Mouse (Mus musculus): ENCODE data around the gene Sbpl. TPM values are rescaled to one million over a fixed set of nuclear protein-coding genes. Genes with fewer than 3 reads are reported as not detected.

Gene Sbpl
- not detected in 2 replicates for polyA plus RNA-seq (2014; fragmentation: Nextera tagmentation; extraction: Ambion mirVana)

DNA sequence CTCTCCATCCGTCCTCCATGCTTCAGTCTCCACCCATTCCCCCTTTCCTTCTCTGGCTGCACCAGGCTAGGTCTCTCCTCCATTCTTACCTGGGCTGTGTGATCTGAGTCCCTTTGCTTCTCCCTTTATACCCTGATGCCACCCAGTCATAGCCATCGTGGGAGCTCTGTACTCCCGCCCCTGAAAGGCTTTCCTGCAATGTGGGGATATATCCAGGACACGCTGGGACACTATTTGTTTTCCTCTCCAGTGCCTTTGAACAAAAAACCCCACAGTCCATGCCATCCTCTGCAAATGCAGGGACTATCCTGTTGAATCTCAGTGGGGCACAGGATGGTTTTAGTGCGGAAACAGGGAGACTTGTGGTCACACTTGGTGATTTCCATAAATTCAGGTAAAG, at the start of gene Sbpl:
Gene Sbpl (minus strand): TSS at position 101 of the 400 bp plus-strand sequence.
- Histone ChIP-seq H3K27me3 (ENCODE audit: control insufficient read depth, insufficient read depth, low read length) (no peaks in the 10 kb centered on the region), H3K36me3 (ENCODE audit: control insufficient read depth, insufficient read depth, low read length) (no peaks in the 10 kb centered on the region), H3K9me3 (ENCODE audit: control insufficient read depth, low read length) (no peaks in the 10 kb centered on the region), H3K9ac (ENCODE audit: low read length) (no peak within 1 kb of the TSS), H3K4me2 (ENCODE audit: low read depth, low read length, severe bottlenecking) (no peak within 1 kb of the TSS), H3K4me3 (ENCODE audit: low read depth, low read length) (no peak within 1 kb of the TSS), H3K27ac (ENCODE audit: low read depth, low read length) (no peak within 1 kb of the TSS), H3K4me1 (replicated peaks; ENCODE audit: control insufficient read depth, insufficient read depth, low read length) (no peaks in the 10 kb centered on the region)
- WGBS = 74% methylated on average over 5 of the region's 5 CpGs
- DNase-seq (ENCODE audit: low spot score) (no peak), ATAC-seq (replicated peaks; ENCODE audit: low FRiP score) (no peak)

DNA sequence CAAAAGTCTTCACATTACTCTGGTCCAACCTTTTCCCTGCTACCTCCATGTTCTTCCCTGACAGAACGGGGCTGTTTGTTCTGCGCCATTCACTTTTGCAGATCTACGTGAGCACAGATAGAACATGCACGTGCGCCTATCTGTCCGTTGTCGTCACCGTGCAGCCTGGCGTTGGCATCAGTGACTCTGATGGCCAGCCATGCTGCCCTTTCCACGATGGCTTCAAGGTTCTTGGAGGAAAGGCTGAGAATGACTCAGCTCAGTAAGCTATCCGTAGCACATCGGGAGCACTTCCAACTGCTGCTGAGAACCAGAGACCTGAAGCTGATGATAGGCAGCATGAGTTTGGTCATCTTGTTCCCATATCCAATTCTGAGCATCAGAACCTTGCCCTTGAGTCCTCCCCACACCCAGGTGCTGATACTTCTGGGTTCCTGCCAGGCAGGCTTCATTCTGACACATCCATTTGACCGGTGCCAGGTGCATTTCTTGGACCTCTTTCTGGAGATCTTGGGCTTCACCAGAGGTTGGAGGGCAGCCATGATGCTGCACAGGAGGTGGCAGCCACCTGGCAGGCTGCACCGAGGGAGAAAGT, 49.1 kb upstream of the Sbpl start:
- ATAC-seq (replicated peaks; ENCODE audit: low FRiP score) = no peak
- Histone ChIP-seq H3K4me3 (ENCODE audit: low read depth, low read length) (no peak overlapping the region), H3K4me2 (ENCODE audit: low read depth, low read length, severe bottlenecking) (no peak overlapping the region), H3K27ac (ENCODE audit: low read depth, low read length) (no peak overlapping the region), H3K4me1 (replicated peaks; ENCODE audit: control insufficient read depth, insufficient read depth, low read length) (no peaks in the 10 kb centered on the region), H3K9ac (ENCODE audit: low read length) (no peak overlapping the region), H3K9me3 (ENCODE audit: control insufficient read depth, low read length) (no peaks in the 10 kb centered on the region), H3K27me3 (ENCODE audit: control insufficient read depth, insufficient read depth, low read length) (no peaks in the 10 kb centered on the region), H3K36me3 (ENCODE audit: control insufficient read depth, insufficient read depth, low read length) (no peaks in the 10 kb centered on the region)
- no peak for DNase-seq (ENCODE audit: low spot score)
- WGBS = 92% methylated on average over 14 of the region's 14 CpGs

DNA sequence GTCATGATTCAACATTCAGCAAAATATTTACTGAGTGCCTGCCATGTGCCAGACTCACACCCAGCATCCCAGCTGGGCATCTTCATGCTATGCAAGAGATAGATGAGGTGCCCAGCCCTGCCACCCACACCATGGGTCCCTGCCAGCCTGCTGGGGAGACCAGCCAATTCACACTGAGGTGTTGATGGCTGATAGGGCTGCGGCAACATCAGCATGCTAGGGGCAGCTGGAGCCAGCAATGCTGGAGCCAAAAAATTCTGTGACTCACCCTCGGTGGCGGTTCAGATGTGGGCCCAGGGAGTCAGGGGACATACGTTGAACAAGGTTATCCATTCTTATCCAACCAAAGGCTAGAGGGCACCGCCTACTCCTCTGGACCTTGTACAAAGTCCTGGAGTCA, 45.3 kb upstream of the Sbpl start:
- WGBS = 86% methylated on average over 5 of the region's 5 CpGs
- no peaks in the 10 kb centered on the region for H3K4me1 ChIP-seq (replicated peaks; ENCODE audit: control insufficient read depth, insufficient read depth, low read length)
- ATAC-seq (replicated peaks; ENCODE audit: low FRiP score) = no peak
- H3K9me3 ChIP-seq (ENCODE audit: control insufficient read depth, low read length) = no peaks in the 10 kb centered on the region
- H3K4me2 ChIP-seq (ENCODE audit: low read depth, low read length, severe bottlenecking) = no peak overlapping the region
- H3K27me3 ChIP-seq (ENCODE audit: control insufficient read depth, insufficient read depth, low read length) = no peaks in the 10 kb centered on the region
- H3K27ac ChIP-seq (ENCODE audit: low read depth, low read length) = no peak overlapping the region
- no peak for DNase-seq (ENCODE audit: low spot score)
- no peaks in the 10 kb centered on the region for H3K36me3 ChIP-seq (ENCODE audit: control insufficient read depth, insufficient read depth, low read length)
- no peak overlapping the region for H3K4me3 ChIP-seq (ENCODE audit: low read depth, low read length)
- H3K9ac ChIP-seq (ENCODE audit: low read length) = no peak overlapping the region

DNA sequence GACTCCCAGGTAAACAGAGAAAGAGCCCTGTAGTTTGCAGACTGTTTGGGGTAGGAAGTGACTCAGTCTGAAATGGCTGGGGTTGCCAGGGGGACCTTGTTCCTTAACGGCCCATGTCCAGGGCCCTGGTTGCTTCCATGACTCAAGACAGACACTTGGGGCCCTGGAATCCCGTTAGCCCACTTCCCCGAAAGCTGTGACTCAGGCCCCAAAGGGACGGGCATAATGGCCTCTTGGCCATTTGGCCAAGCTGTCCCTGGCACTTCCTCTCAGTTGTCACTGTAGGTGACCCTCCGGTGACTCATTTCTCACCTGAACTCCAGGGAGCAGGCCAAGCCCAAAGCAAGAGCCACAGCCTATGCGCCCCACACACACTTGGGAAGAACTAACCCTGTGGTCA, 43.3 kb upstream of the Sbpl start:
- Histone ChIP-seq H3K9ac (ENCODE audit: low read length) (no peak overlapping the region), H3K4me2 (ENCODE audit: low read depth, low read length, severe bottlenecking) (no peak overlapping the region), H3K4me3 (ENCODE audit: low read depth, low read length) (no peak overlapping the region), H3K27me3 (ENCODE audit: control insufficient read depth, insufficient read depth, low read length) (no peaks in the 10 kb centered on the region), H3K4me1 (replicated peaks; ENCODE audit: control insufficient read depth, insufficient read depth, low read length) (0 out of 2 replicates have a peak, but pooled peaks cover 3% of the 10 kb centered on the region), H3K27ac (ENCODE audit: low read depth, low read length) (no peak overlapping the region), H3K9me3 (ENCODE audit: control insufficient read depth, low read length) (no peaks in the 10 kb centered on the region), H3K36me3 (ENCODE audit: control insufficient read depth, insufficient read depth, low read length) (no peaks in the 10 kb centered on the region)
- ATAC-seq (replicated peaks; ENCODE audit: low FRiP score) (no peak), DNase-seq (ENCODE audit: low spot score) (no peak)
- 78% methylated on average over 6 of the region's 6 CpGs for WGBS

DNA sequence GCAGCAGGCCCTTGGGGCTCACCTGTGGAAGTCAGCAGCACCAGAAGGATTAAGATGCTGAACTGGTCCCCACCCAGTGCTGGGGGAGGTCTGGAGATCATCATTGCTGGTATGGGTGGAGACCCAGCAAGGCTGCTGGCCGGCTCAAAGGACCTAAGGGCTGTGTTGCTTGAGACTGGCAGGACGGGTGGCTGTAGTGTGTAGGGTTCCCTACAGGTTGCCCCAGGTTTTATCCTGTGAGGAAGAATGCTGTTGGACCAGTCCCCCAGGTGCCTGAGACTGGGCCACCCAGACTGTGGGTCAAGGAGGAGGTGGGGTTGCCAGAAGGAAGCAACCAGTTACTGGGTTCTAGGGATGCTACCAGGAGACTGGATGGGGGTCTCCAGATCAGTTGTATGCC, 42.8 kb upstream of the Sbpl start, which contains the start of gene Prss22:
Gene Prss22 (minus strand): TSS at position 200 of the 400 bp plus-strand sequence.
- H3K4me1 ChIP-seq (replicated peaks; ENCODE audit: control insufficient read depth, insufficient read depth, low read length) = 0 out of 2 replicates have a peak, but pooled peaks cover 3% of the 10 kb centered on the region
- no peak within 1 kb of the TSS for H3K27ac ChIP-seq (ENCODE audit: low read depth, low read length)
- no peak for DNase-seq (ENCODE audit: low spot score)
- no peak within 1 kb of the TSS for H3K4me3 ChIP-seq (ENCODE audit: low read depth, low read length)
- WGBS = 56% methylated on average over 2 of the region's 2 CpGs
- H3K27me3 ChIP-seq (ENCODE audit: control insufficient read depth, insufficient read depth, low read length) = no peaks in the 10 kb centered on the region
- H3K4me2 ChIP-seq (ENCODE audit: low read depth, low read length, severe bottlenecking) = no peak within 1 kb of the TSS
- H3K9ac ChIP-seq (ENCODE audit: low read length) = no peak within 1 kb of the TSS
- H3K9me3 ChIP-seq (ENCODE audit: control insufficient read depth, low read length) = no peaks in the 10 kb centered on the region
- H3K36me3 ChIP-seq (ENCODE audit: control insufficient read depth, insufficient read depth, low read length) = no peaks in the 10 kb centered on the region
- no peak for ATAC-seq (replicated peaks; ENCODE audit: low FRiP score)

DNA sequence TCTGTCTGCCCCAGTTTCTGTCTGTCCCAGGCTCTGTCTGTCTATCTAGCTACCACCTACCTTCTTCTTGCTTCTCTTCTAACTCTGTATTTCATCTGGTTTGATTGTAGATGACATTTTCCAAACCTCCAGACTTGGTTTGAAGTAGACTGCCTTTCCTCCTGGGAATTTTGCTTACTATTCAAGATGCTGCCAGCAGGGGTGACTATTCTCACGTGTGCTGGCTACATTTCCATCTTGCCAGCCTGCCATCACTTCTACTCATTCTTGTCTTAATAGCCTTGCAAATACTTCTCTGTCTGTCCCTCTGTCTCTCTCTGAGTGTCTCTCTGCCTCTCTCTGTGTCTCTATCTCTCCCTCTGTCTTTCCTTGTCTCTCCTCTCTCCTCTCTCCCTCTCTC, 40.3 kb upstream of the Sbpl start:
- ATAC-seq (replicated peaks; ENCODE audit: low FRiP score) = no peak
- no peak overlapping the region for H3K4me2 ChIP-seq (ENCODE audit: low read depth, low read length, severe bottlenecking)
- H3K27me3 ChIP-seq (ENCODE audit: control insufficient read depth, insufficient read depth, low read length) = no peaks in the 10 kb centered on the region
- no peak for DNase-seq (ENCODE audit: low spot score)
- H3K4me3 ChIP-seq (ENCODE audit: low read depth, low read length) = no peak overlapping the region
- H3K27ac ChIP-seq (ENCODE audit: low read depth, low read length) = no peak overlapping the region
- no peaks in the 10 kb centered on the region for H3K36me3 ChIP-seq (ENCODE audit: control insufficient read depth, insufficient read depth, low read length)
- no peaks in the 10 kb centered on the region for H3K9me3 ChIP-seq (ENCODE audit: control insufficient read depth, low read length)
- 22% methylated on average over 1 of the region's 1 CpGs for WGBS
- no peak overlapping the region for H3K9ac ChIP-seq (ENCODE audit: low read length)
- H3K4me1 ChIP-seq (replicated peaks; ENCODE audit: control insufficient read depth, insufficient read depth, low read length) = 0 out of 2 replicates have a peak, but pooled peaks cover 3% of the 10 kb centered on the region

DNA sequence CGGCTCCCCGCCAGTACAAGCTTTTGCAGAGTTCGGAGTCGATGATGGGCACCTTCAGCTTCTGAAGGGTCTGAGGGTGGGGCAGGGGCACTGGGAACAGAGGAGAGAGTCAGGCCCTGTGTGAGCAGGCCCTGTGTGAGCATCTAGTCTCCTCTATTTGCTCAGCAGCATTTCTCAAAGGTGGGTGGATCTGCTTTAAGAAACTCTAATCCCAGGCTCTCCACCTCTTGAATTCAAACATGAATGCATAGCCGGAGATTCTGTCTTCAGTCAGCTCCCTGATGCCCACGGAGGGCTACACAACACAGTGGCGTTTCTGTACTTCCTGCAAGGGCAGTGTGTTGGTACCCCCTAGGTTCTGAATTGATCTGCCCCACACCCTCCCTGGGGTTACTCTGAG, 39.6 kb upstream of the Sbpl start:
- 63% methylated on average over 7 of the region's 7 CpGs for WGBS
- Histone ChIP-seq H3K4me2 (ENCODE audit: low read depth, low read length, severe bottlenecking) (no peak overlapping the region), H3K27me3 (ENCODE audit: control insufficient read depth, insufficient read depth, low read length) (no peaks in the 10 kb centered on the region), H3K27ac (ENCODE audit: low read depth, low read length) (no peak overlapping the region), H3K4me1 (replicated peaks; ENCODE audit: control insufficient read depth, insufficient read depth, low read length) (0 out of 2 replicates have a peak, but pooled peaks cover 3% of the 10 kb centered on the region), H3K4me3 (ENCODE audit: low read depth, low read length) (no peak overlapping the region), H3K9me3 (ENCODE audit: control insufficient read depth, low read length) (no peaks in the 10 kb centered on the region), H3K9ac (ENCODE audit: low read length) (no peak overlapping the region), H3K36me3 (ENCODE audit: control insufficient read depth, insufficient read depth, low read length) (no peaks in the 10 kb centered on the region)
- ATAC-seq (replicated peaks; ENCODE audit: low FRiP score) (no peak), DNase-seq (ENCODE audit: low spot score) (no peak)

DNA sequence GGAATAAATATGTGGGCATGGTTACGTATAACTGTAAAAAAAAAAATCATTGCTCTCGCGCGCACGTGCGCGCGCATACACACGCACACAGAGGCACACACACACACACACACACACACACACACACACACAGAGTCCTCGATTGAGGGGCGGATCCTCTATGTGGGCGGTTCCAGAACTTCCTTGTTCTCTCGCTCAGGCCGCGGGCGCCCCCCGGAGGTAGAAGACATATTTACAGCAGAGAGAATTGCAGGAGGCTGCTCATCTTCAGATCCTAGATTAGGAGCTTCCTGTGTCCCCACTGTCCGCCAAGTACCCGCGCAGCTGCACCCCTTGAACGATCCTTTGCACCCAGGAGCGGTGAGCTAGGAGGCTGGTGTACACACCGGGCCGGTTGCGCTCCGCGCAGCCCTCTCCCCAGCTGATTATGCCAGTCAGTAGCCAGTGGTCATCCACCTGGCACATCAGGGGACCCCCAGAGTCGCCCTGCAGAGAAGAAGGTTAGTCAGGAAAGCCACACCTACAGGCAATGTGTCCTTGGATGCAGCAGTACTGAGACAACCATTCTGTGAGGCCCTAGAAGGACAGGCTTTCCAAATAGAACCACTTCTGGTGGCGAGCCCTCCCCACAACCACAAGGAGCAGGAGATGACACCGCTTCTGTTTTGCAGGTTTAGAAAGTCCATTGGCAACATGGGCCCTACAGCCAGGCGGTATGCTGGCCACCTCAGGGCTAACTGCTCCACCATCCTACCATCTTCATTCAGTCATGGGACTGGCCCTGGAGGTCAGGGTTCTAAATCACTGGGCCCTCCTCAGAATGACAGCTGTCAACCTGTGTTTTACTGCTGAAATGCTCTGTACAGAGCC, 38.7 kb upstream of the Sbpl start:
- peak overlapping the region; percentile 37; the same call in 1 of the 2 replicates for H3K4me2 ChIP-seq (ENCODE audit: low read depth, low read length, severe bottlenecking)
- H3K4me3 ChIP-seq (ENCODE audit: low read depth, low read length) = 0 out of 2 replicates have a peak overlapping the region, but pooled peaks have one; percentile 3
- ATAC-seq (replicated peaks; ENCODE audit: low FRiP score) = peak; percentile 86
- peak overlapping the region; percentile 47 for H3K9ac ChIP-seq (ENCODE audit: low read length)
- H3K9me3 ChIP-seq (ENCODE audit: control insufficient read depth, low read length) = no peaks in the 10 kb centered on the region
- 10% methylated on average over 31 of the region's 31 CpGs for WGBS
- H3K4me1 ChIP-seq (replicated peaks; ENCODE audit: control insufficient read depth, insufficient read depth, low read length) = 0 out of 2 replicates have a peak, but pooled peaks cover 3% of the 10 kb centered on the region
- H3K36me3 ChIP-seq (ENCODE audit: control insufficient read depth, insufficient read depth, low read length) = no peaks in the 10 kb centered on the region
- H3K27me3 ChIP-seq (ENCODE audit: control insufficient read depth, insufficient read depth, low read length) = no peaks in the 10 kb centered on the region
- no peak overlapping the region for H3K27ac ChIP-seq (ENCODE audit: low read depth, low read length)
- peak; percentile 95 for DNase-seq (ENCODE audit: low spot score)
